Mouse (Mus musculus): ENCODE measurements around the gene Tceanc2.
"Not testable (repeated sequence)": the region's sequence is repeated elsewhere in the genome, so short reads cannot be mapped to it uniquely, and the experiment has no call there.

The Tceanc2 gene

DNA sequence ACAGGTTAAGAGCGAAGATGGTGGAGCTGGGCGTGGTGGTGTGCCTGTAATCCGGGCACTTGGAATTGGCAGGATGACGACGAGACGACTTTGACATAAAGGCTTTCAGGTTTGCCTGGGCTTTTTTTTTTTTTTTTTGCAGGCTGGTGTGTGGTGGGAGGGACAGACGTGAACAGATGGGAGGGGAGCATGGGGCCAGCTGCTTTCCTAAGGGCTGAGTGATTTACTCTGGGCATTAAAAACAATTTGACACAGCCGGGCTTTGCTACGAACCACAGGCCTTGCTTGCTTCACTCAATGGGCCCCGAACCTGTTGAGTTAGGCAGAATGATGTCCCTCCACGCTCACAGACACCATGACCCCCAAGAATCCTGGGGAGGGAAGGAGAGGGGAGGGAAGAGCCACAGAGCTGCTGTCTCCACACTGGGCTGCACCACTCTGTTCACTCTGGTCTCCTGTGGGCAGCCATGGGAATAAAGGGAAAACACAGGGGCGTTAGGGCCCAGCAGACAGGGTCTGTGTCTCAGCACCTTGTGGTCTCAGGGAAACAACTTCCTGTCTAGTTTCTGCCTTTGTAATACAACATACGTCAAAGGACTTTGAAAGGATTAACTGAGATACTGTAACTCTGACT lies 51.9 kb downstream of the Tceanc2 start:
- DNase-seq (ENCODE audit: low spot score): no peak

DNA sequence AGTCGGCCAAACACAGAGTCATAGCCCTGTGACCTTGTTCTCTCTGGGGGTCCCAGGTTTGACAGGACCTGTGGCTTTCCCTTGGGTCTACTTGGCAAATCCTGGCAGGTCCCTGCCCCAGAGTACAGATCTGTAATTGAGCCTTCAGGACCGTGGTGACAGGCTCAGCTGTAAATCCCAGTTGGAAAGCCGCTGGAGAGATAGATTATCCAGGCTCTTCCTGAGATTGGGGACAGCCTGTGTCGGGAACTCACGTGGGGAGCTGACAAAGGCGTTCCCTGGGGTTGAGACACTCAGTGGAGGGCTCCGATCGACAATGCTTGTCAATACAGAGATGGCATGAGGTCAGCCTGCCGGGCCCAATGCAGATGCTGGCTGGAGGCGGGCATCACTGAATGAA lies 52.5 kb downstream of the Tceanc2 start:
- no peak for DNase-seq (ENCODE audit: low spot score)

DNA sequence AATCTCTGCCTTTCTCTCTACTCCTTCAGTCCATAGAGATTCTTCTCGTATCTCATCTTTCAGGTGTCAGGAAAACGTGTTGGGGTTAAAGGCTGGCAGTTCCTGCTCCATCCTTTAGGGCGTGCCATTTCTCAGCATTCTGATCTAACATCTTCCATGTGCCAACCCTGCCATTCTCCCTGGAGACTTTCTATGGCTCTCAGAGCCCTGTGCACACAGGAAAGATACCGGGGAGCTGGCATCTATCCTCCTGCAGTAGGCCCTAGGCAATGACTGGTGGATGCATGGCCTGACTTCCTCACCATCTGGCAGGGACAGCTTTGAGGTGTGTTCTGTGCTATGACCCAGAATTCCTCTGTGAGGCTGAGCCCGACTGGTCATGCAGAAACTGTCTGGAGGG lies 53.8 kb downstream of the Tceanc2 start:
- no peak for DNase-seq (ENCODE audit: low spot score)

DNA sequence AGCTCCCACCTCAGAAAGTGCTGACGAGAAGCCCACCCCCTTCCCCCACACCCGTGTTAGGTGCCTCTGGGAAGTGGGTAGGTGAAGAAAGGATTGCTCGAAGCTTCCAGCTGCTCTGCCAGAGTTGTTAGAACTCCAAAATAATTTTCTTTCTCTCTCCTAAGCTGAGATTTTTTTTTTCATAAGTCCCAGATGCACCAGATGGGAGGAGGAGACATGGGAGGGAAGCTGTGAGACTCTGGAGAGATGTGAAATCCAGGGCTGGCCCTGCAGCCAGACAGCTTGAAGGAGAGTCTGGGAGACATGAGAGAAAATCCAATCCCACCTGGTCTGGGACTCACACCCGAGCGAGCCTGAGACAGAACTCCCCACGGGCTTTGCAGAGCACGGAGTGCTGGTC lies 54.5 kb downstream of the Tceanc2 start:
- no peak for DNase-seq (ENCODE audit: low spot score)

DNA sequence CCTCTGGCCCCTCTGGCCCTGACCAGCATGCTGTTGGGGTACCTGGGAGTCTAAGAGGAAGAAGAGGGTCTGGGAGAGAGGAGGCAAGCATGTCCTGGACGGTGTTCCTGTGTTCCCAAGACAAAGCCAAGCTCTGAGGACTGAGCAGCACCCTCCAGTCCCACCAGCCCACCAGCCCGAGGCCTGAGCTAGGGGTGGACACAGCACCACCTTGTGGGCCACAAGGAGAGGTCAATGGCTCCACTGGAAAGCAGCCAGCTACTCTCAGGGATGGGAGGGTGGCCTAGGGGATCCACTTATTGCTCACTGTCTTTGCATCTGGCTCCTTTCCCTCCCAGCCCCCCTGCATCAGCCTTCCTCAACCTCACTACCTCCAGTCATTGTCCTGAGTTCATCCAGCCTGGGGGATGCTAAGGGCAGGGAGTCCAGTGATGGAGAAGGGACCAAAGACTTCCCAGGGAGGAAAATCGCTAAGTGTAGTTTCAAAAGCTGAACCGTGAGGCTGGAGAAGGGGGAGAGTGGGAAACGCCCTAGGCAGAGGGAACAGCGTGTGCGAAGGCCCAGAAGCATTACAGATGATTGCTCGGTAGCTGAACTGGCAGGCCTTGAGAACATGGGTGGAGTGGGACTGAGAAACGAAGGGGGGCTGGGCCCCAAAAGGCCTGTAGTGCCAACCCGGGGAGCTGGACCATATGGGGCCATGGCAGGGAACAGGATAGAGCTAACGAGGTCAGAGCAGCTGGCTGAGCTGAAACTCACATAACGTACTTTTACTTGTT lies 57.6 kb downstream of the Tceanc2 start:
- DNase-seq (ENCODE audit: low spot score): no peak

DNA sequence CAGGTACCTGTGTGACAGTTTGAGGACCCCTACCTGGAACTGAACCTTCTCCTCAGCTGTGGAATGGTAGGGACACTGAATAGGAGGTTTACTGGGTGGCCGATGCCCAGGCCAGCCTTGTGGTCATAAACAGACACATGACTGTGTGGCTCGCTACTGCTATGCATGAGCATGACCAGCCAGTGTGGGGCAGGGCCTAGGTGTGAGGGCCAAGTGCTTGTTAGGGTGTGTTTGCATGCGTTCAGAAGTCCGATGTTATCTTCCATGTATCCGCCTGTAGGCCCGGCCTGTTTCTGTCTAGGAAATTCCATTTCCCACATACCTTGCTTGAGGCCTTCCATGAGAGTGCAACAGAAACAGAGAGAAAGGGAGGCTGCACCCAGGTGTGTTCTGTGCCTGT lies 58.2 kb downstream of the Tceanc2 start:
- no peak for DNase-seq (ENCODE audit: low spot score)

DNA sequence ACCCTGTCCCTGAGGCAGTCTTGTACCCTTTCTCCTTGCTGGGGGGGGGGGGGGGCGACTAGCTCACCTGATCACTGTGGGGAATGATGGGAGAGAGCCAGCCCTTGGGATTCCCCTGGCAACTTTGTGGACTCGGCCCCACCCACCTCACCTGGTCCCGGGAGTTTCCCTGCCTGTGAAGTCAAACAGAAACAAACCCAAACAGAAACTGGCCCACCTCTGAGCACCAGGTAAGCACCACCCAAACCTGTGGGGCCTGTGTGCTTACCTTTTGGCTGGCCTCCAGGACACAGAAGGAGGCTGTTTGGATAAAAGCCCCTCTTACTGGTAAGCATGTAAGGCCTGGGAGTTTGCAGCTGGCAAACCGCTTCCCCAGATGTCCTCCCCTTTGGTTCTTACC lies 59.9 kb downstream of the Tceanc2 start:
- no peak for DNase-seq (ENCODE audit: low spot score)

DNA sequence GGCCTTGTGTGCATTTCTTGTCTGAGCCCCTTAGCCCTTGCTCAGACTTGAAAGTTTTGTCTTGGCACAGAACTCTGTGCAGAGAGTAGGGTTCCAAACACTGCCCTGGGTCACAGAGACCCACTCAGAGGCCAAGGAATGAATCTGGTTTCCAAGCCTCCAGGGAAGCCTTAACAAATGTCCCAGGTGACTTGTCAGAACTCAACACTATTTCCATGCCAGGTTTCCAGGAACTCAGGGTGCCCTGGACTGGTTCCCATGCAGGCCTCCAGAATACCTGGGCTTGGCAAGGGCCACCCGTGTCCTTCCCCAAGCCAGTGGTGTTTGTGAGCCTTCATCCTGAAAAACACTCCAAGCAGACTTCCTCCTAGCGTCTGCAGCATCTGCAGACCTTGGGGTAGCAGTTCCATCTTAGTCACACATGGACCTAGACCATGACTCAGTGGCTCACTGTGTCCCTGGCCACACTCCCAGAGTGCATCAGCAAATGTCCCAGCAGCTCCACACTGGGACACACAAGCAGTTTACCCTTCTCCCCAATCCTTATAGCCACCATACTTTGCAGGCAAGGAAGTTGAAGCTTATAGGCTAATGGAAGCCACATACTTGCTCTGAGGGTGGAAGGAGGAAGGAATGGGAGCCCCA lies 61.1 kb downstream of the Tceanc2 start:
- no peak for DNase-seq (ENCODE audit: low spot score)

DNA sequence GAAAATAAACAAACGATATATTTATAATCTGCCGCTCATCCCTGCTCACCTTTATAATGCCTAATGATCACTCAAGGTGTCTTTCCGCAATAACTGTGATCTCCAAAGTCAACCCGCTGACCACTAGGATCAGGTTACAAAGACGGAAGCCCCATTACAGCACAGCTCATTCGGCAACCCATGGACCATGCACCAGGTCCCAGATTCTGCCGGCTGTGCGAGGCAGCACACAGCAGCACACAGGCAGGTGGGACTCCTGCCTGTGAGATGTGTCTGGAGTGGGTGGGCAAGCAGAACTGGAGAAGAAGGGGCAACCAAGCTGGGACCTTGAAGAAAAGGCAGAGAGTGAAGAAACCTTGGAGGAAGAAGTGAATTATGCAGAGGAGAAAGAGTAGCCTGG lies 64.6 kb downstream of the Tceanc2 start:
- DNase-seq (ENCODE audit: low spot score): no peak

DNA sequence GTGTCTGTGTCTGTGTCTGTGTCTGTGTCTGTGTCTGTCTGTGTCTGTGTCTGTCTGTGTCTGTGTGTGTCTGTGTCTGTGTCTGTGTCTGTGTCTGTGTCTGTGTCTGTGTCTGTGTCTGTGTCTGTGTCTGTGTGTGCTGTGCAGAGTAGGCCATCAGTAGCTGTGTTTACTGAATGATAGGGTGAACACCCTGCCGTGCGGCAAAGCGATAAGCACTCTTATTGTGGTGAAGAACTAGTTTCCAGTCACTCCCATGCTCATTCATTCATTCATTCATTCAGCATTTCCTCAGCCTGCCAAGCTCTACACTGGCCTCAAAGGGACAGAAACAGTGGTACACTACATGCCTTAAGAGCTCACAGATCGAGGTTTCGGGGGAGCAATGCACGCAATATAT lies 69.7 kb downstream of the Tceanc2 start:
- DNase-seq (ENCODE audit: low spot score): not testable (repeated sequence)

DNA sequence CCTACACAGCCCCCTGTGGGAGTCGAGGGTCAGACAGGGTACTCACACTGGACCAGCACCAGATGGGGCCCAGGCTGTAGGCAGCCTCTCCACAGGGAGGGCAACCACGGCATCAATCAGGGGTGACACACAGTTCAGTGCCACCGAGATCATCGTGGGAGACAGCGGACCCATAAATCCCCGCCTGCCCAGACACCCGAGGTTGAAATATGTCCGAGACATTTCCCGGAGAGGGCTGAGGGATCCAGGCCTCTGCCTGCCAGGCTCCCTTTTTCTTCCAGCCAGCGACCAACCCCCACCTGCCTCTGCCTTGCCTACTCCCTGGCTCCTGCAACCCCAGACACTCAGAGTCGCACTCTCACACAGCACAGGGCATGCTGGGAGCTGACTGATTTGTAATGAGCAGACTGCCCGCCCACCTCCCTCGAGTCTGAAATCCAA lies 70.6 kb downstream of the Tceanc2 start:
- no peak for DNase-seq (ENCODE audit: low spot score)

DNA sequence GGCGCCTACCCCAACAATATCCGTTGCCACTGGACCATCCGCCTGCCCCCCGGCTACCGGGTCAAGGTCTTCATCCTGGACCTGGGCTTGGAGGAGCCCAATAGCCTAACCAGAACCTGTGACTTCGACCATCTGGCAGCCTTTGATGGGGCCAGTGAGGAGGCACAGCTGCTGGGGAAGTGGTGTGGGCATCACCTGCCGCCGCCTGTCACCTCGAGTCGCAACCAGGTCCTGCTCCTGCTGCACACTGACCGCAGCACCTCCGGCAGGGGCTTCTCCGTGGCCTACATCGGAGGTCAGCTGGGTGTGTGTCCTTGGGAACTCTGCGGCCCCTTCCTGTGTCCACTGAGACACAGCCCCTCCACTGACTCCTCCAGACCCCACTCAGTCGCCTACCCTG lies 72.1 kb downstream of the Tceanc2 start:
- DNase-seq (ENCODE audit: low spot score): no peak

DNA sequence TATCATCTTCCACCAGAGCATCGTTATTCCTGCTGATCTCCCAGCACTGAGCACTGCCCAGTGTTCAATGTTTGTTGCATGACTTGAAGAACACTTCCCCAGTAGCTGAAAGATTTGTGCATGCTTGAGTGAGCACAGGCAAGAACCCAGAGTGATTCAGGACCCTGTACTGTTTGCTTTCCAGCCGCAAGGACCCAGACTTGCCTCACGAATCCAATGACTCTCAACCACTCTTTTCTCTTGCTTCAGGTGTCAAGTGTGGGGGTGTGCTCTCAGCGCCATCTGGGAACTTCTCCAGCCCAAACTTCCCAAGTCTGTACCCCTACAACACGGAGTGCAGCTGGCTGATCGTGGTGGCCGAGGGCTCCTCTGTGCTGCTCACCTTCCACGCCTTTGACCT lies 76.7 kb downstream of the Tceanc2 start:
- DNase-seq (ENCODE audit: low spot score): no peak

DNA sequence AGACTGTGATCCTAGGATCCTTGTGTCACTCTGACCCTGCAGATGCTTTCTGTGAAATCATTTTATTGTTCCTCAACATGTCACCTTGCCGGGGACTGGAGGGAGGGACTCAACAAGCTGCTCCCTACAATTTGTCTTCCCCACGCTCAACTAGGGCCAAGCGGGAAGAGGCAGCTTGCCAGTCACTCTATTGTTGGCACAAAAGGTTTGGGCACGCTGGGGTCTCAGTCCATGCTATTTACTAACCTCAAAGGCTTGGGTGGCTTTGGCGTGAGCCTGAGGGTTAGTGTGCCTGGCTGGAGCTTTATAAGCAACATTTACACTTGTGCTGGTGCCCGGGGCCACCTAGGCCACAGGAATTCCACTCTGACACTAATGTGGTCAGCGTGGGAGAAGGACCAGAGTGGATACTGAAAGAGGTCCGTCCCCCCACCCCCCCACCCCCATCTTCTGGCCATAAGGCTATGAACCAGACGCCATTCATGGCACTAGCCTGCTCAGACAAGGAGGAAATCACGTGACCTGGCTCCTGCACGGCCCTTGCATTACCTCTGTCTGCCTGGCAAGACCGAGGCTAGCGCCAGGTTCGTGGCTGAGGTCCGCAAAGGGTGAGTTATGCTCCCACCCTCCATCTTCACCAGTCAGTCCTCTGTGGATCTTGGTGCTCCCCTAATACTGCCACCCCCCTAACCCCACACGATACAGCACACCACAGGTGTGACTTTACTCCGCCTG lies 80.0 kb downstream of the Tceanc2 start:
- no peak for DNase-seq (ENCODE audit: low spot score)

DNA sequence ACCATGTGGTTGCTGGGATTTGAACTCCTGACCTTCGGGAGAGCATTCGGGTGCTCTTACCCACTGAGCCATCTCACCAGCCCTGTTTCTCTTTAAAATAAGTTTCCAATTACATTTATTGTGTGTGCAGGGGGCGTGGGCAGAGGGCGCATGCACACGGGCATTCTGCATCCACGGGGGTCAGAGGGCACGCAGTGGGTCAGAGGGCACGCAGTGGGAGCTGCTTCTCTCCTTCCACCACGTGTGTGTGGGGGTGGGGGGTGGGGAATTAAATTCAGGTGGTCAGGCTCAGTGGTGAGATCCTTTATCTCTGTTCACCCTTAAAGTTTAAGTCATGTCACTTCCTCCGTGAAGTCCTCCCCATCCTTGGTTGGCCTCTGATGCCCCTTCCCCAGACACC lies 80.5 kb downstream of the Tceanc2 start:
- no peak for DNase-seq (ENCODE audit: low spot score)

DNA sequence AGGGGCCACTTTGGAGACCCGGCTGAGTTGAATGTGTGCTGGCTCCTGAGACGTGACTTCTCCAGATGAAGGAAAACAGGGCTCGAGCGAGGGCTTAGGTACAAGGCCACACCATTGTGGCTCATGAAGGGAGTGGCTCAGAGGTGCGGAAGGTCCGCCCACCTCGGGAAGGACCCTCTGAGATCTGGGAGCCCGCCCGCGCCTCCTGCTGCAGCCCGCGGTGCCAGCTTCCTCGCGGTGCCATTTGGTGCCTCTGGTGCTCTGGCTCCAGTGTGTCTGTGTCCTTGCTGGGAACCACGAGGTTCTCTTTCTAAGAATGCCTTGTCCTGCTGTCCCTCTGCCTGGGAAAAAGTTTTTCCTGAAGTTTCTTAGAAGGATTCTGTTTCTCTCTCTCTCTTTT lies 81.0 kb downstream of the Tceanc2 start:
- no peak for DNase-seq (ENCODE audit: low spot score)

DNA sequence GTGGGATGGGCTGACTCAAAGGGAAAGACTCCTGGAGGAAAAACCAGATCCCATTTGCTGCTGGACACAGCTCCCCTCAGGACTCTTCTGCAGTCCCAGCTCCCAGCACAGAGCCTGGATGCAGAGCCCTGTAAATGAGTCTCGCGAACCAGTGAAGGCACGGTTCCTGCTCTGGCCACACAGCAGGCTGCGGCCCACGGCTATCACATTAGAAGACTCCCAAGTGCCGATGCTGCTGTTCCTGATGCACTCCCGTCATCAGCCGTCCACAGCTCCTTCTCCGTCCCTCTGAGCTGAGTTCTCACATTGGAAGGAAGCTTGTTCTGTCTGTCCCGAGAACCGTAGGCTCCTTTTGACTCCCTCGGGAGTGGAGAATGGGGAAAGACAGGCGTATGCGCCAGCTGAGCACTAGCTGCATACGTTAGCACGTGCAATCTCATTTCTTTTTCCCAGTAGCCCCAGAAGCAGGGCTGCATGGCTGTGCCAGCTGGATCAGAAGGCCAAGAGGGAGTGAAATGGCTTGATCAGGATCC lies 82.0 kb downstream of the Tceanc2 start, which contains the start of gene Cdcp2:
Gene Cdcp2, plus strand, starts transcription at position 51 of the 533 bp plus-strand sequence.
- no peak for DNase-seq (ENCODE audit: low spot score)

DNA sequence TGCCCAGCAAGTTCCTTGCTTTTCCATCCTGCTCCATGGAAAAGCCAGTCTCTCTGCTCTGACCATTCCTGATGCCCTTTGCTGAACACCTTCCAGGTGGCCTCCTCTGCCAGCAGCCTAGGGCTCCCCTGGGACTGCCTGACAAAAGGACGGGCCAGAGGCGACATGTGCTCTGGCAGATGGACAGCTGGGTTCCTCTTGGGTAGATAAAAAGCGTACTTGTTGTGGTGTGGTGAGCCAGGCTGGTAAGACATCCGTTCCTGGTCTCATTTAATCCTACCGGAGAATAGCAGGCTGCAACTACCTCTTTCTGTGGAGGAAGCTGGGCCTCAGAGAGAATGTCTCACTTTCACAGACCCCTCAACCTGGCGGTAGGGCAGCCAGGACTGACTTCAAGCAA lies 82.9 kb downstream of the Tceanc2 start:
- DNase-seq (ENCODE audit: low spot score): no peak

DNA sequence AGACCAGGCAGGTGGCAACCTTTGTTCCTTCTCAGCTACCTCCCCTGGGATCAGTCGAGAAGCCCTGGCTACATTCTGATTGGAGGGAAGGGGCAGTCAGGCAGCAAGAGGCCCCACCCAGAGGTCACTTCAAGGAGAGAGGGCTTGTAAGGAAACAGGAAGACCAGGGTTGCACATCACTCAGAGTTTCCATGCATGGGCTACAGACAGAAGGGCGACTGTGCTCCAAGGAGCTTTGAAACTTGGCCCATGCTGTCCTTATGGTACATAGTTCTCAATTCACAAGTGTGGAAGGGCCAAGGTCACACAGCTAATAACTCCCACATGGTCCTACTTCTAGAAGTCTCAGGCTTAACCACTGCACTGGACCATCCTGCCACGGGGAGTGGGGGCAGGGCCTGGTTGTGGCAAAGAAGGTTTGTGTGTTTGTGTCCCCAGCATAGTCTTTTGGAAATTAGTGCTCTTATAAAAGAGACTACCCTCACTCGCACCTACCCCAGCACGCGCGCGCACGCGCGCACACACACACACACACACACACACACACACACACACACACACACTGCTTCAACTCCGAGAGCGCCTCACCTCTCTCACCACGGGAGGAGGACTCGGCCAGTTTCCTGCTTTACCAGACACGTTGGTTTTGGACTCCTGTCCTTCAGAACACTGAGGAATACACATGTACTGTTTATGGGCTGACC lies 84.3 kb downstream of the Tceanc2 start:
- DNase-seq (ENCODE audit: low spot score): no peak

DNA sequence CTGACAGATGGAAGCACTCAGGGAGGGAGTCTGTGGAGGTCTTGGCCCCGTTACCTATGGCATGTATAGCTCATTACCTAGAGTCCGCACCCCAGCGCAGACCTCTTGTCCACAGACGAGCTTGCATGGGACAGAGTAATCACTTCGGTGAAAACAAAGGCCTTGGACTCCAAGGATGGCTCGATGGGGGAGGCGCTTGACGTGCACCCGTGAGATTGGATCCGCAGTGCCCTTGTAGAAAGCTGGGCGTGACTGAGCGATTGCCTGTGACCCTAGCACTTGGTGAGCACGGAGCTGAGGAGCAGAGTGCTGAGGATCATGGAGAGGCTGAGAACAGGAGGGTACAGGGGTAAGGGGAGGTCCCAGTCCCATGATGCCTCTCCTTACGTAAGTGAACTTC lies 87.2 kb downstream of the Tceanc2 start:
- DNase-seq (ENCODE audit: low spot score): no peak

DNA sequence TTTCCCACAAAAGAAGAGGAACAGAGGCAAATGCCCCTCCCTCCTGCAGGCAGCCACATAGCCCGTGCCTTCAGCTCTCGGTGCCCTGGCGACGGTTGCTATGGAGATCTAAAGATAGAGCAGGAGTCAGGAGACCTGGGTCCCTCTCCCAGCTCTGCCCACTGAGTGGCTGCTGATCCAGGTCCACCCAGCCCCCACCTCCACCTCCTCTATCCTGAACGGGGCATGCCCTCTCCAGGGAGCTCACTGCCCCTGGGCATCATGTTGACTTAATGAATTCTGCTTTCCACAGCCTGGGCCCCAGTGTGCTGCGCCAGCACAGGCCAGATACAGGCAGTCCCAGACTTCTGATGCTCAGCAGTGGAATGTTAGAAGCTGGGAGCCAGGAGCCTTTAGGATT lies 94.1 kb downstream of the Tceanc2 start:
- DNase-seq (ENCODE audit: low spot score): no peak

DNA sequence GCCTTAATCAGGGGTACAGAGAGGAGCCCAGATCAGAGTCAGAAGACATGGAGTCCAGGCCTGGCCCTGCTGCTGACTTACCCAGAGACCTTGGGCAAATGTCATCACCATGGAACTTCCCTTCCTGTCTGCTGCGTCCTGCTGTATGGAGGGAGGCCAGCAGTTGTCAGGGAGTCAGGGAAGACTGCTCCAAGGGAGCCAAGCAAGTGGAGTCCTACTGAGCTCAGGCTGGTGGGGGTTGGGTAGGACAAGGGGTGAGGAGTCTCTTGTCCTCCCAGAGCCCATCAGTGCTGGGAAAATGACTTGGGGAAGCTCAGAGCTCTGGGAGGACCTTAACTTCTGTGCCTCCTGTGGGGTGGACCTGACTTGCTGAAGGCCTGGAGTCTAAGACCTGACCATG lies 94.6 kb downstream of the Tceanc2 start:
- DNase-seq (ENCODE audit: low spot score): no peak

All from urinary bladder, postnatal 10 days (tissue).